Mouse (Mus musculus): ENCODE data around the gene Dcun1d1.

DNA sequence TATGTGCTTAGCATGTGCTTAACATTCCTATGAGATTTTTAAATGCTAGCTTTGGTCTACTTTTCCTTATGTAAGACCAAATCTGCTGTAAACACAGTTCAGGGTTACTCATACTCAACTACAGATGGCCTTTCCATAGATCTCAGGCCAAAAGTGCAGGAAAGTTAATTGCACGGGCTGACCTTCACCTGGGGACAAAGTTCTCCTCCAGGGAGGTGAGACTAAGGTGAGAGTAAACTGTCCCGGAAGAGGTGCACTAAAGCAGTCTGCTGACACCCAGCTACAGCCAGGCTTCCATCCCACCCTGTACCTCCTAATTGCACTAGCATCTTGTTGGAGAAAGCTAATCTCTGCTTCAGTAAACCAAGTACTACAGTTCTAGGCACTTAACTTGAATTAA is 11.4 kb downstream of the Dcun1d1 start:
- TF ChIP-seq EP300 (optimal IDR thresholded peaks at IDR 0.05): no peak
- TF ChIP-seq CTCF (IDR thresholded peaks at IDR 0.05; ENCODE audit: low read depth): no peak

Measured in stomach, postnatal 0 days (tissue).